Mouse (Mus musculus): ENCODE data around the gene Mob4.
A peak's percentile ranks its signal among the peaks of the same experiment; 100 is the strongest.

Mob4 gene

DNA sequence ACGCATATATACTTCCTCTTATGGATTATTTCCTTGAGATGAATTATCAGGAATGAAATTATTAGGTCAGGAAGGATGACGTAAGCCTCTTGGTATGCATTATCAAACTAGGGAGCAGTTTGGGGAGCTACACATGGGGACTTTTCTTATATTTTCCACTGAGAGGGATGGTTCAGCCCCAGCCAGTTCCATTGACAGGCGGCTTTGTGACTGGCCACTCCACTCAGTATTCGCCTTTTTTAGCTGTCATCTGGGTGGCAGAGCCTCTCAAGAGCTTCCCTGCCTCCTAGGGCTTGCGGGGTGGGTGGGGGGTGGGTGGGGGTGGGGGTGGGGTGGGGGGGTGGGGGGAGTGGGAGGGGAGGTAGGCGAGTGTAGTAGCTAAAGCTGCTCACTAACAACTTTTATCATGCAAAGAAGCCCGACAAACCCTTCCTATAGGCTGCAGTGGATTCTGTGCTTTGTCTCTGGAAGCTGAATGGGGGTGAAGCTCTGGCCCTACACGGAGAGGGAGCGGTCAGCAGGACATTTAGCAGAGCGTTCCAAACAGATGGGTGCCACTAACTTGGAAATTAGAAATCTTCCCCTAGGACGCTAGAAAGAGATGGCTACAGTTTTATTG is 55.7 kb downstream of the Mob4 start:
- DNase-seq, result no peak

GRCm38 (mm10) chr1:55192015-55192414 is 61.0 kb downstream of the Mob4 start:
- DNase-seq, result no peak

DNA sequence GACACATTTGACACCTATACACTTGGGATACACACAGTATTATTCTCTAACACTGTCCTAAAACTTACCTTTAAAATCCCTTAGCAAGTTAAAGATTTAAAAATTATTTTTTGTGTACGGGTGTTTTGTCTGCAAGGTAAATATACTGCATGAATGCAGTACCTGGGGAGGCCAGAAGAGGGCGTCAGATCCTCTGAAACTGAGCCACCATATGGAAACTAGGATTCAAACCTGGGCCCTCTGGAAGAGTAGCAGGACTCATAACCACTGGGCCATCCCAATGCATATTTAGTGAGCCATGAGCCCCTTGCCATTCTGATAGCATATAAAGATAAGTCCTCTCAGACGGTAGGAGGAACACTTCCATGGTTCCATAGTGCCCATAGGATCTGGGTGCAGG is 61.8 kb downstream of the Mob4 start:
- peak in 1 of 2 experiments; percentile 46 for DNase-seq

- peak; percentile 90 to 93 for DNase-seq
Observed at GRCm38 (mm10) chr1:55193316-55193715, 62.3 kb downstream of the Mob4 start.

DNA sequence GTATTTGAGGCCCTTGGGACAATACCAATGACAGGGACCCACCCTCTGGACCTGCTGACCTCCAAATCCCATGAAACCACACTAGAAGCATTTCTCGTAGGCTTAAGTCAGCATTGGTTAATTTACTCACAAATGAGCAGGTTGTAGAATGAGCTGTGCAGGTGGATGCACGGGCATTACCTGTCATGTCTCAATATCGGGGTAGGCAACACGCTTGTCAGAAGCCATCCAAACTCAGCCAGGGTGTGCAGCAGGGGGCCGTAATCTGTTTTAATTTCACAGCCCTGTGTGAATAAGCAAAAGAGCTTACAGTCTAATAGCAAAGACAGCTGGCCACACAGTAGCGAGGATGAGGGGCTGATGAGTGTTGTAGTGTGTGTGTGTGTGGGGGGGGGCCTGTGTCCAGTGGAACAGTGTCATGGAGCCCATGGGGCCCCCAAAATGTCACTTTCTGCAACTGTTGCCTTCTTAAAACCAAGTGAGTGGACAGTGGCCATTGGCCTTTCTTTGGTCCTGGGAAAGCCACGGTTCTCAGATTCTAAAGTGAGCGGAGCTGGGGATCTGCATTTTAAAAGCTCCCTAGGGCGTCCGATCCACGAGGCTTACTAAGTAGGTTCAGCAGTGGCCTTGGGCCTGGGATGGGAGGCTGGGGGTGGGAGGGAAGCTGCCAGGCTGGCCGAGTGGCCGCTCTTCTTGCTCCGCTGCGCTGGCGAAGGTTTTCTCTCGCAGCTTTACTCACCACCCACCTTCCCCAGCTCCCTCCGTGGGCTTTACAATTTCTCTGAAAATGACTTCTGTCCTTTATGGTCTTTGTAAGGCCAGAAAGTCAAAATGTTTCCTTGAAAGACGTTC is 63.3 kb downstream of the Mob4 start:
- no peak for DNase-seq

DNA sequence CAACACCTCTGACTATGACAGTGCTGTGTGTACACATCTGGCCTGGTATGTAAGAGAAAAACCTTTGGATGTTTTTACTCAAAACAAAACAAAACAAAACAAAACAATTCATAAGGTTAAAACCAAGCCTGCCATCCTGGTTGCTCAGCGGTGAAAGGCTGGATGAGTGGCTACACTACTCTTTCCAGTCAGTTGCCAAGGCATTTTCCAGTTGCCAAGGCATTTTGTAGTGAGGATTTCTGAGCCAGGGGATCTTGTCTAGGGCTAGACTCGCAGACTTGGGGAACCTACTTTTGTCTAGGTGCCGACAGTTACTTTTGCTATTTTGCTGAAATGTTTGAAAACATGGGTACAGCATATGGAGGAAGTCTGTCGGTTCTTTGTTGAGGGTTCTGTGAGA is 64.0 kb downstream of the Mob4 start:
- no peak for DNase-seq

- no peak for DNase-seq
Observed at GRCm38 (mm10) chr1:55196327-55197003, 65.4 kb downstream of the Mob4 start.

GRCm38 (mm10) chr1:55198719-55199118 is 67.7 kb downstream of the Mob4 start:
- DNase-seq, result no peak

DNA sequence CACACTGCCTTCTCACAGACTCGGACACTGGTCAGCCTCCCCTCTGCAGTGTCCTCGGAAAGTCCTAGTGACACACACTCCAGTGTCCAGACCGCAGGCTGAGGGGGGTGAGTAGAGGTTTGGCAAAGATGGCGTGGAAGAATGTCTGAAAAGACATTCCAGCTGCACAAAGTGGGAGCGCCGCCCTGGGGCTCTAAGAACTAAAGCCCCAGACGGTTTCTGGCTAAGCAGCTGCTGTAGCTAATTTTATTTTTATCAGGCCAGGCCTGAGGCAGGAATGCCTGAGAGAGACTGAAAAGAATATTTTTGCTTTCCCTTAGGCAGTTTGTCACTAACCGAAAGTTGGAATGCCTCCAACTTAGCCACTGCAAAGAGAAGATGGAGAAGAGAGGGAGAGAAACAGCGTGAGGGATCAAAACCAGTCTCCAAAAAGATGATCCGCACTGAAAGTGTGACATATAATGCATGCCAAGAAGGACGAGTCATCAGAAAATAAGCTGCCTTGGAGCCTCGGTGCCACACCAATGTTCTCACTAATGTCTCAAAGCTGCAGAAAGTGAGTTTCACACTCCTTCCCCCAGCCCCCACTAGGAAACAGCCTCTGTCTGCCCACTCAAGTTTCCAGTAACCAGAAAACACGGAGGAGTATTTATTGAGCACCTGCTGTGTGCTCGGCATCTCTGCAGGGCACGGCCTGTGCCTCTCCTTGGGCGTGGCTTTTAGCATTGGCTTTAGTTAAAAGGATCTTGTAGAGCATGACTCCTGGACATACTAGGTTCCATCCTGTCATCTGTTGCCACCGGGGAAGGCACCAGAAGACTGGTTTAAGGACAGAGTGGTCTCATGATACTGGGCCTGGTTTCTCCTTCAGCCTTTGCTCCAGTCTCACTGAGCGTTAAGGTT is 71.1 kb downstream of the Mob4 start:
- peak in 1 of 2 experiments; percentile 35 for DNase-seq

Measured in kidney, postnatal 25 days (tissue).